Mouse (Mus musculus) kidney, adult 9 months (tissue): Measurements from ENCODE around the gene Ptprd.

Experiments used
- DNase-seq: peaks from one replicate; pipeline ENCODE4 v3.0.0; 2022

The Ptprd gene

DNA sequence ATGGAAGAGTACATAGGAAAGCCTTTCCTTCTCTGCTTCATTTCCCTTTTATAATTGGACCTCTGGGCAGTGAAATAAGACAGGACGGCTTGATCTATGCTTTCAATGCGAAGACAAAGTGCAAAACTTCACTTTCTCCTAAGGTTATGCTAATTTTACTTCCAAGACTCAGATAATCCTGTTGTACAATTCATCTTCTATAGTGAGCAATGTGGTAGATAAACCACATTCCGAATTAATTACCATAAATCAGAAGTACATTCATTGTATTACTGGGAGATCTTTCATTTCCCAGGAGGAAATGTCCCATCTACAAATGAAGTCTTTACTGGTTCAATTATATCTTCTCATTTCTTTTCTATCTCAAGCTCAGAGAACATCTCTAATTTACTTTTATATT is 1346.2 kb downstream of the Ptprd start:
- no peak for DNase-seq

DNA sequence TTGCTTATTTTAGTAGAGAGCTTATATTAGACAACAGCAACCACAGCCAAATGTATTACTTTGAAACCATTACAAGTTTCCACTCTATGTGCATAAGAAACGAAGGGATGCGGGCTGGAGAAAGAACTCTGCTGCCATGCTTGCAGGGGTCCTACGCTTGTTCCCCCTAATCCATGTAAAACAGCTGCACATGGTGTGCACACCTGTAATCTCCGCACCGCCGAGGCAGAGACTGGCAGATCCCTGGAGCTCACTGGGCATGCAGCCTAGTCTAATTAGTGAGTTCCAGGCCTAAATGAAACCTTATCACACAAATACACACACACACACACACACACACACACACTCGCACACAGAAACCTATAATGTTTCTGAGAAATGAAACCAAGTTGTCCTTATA is 1365.5 kb downstream of the Ptprd start:
- DNase-seq = no peak

DNA sequence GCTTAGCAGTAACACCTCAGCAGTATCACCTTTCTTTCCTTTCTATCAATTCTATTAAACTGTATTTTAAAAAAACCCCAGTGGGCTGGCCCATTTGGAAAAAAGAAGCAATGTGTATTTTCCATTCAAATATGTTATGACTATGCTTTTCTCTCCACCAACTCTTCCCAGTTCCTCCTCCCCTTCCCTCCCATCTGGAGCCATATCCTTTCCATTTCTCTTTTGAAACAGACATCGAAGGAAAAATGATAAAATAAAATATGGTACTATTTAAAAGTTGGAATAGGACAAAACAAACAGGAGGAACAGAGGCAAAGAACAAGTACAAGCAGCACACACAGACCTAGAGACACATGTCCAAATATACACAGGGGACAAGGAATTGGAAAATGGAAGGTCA is 1372.7 kb downstream of the Ptprd start:
- no peak for DNase-seq

DNA sequence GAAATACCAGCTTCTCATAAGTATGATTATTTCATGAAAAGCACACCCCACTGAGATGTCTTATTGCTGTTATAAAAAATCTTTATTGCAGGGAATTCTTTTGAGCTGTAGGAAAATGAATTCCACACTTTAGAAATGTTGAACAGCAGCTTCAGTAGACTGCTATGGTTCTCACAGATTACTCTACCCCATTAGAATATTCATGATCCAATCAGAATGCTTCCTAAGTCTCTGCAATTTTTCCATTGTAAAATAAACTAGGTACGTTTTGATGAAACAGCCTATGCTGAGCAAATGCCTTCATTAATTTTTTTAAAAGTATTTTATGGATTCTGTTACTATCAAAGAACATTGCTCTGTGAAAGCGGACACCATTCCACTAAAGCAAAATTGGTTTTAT is 1399.6 kb downstream of the Ptprd start:
- DNase-seq = no peak

DNA sequence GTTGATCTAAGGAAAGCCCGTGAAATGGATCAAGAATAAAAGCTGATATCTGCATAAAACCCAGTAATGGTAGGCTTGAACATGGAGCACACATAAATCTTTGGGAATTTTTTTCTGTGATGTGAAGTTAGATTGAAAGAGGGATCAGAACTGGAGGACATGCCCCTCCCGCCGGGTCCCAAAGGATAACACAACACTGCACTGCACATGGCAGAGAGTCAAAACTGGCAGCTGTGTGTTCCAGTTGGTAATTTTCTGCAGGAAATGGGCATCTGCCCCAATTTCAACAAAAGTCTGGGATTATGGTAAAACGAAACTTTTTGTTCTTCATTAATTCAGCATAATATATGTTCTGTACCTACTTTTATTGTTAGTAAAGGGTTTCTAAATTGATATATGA is 1409.1 kb downstream of the Ptprd start:
- no peak for DNase-seq

DNA sequence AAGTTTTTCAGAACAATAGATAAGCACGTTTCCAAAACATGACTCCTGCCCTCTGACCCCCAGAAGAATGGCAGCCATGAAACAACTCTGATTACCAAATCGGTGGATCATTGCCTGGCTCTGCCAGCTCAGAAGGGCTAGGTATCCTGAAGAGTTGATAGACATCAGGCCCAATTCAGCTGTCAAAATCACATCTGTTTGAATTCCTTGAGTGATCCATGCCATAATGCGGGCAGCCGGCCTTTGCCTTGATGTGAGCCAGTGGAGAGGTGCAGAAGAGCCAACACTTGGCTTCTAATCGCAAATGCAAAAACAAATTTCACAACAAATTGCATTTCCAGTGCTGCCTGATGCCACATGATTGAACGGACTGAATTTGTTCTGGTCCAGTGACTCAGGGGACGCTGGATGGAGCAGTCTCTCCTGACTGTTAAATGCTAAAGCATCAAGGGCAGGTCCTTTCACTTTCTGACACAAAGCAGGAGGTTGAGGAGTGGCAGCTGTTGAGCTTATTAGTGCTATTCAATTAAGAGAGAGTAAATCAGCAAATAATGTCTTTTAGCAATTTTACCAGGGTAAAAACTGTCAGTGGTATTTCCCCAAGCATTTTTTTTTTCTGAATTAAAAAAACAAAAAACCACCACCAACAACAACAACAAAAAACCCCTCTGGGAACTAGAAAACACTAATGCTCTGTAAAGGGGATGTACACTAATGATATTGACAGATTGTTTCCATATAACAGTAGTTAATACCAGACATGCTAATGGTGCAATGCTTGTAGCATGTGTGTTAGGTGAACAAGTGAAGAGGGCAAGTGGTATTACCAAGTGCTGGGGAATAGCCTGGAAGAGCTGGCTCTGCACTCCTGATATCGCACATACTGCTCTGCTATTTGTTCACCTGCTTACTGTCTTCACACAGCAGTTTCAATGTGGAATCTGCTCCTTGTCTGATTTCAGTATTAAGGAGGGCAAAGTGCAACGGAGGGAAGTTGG is 1413.5 kb downstream of the Ptprd start:
- peak; percentile 2 for DNase-seq

DNA sequence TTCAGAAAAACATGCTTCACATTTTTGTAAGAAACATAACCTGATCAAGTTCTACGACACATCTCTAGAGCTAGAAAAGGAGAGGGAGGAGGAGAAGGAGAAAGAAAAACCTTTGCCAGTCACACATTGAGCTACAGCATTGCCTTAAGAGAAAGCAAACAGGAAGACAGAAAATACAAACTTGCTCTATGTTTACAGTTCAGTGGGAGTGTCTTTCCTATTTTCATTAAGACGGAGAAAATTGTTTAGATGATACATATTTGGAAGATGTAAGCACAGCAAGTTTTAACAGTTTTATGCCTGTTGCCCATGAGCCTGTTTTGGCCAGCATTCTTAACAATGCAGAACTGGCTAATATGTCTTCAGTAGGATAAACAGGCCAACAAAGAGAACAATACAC is 1426.4 kb downstream of the Ptprd start:
- DNase-seq = no peak

DNA sequence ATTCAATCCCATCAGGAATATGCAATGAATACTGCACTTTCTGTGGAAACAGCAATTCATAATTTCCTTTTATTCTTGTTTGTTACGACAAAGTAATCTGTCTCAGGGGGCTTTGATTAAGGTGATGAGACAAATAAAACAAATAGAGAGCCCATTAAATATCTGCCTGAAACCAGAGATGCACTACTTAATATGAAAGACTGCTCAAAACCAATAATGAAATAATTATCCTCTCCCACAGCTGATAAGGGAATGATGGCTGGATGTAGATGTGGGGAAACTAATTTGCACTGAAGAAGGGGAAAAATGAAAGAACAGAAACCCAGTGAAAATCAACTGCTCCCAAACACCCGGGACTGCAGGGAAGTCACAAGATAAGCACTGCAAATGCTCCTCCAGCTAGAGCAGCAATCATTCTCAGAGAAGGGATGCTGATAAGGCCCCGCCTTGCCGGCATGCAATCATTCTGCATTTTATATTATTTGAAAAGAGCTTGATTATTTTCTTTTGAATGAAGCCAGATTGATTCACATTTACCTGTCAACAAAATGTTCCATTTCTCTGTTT is 1432.1 kb downstream of the Ptprd start:
- DNase-seq = no peak

DNA sequence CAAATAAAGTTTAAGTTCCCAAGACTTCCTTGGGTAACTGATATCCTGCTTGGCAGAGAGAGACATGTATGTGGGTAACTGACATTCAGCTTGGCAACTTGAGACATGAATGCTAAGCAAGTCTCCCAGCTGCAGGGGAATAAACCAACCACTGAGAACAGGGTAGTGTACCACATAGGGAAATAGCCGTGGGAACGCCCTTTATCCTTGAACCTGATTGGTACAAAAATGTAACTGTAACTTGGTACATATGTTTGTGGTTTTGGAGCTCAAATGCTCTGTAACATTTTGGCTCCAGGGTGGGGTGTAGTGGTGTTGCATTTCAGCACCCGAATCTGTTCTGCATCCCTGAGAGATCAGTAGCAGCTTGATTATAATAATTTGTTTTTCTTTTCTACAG is 1444.8 kb downstream of the Ptprd start:
- no peak for DNase-seq

DNA sequence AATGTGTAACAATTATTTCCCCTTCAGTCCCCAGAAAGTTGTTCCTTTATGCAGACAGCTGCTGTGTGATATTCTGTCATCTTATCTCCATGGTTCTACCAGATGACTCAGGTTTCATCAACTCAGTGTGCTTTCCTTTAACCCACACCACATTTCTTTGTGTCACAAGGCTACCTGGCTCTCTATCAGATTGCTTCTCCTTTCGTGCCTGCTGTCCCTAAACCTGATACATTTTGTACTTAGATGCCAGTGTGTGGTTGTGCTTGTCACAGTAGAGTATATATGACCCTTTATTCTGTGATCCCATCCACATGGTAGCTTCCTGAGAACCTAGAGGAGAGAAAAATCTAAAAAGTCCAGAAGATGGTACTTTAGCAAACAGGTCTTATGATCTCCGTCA is 1445.3 kb downstream of the Ptprd start:
- no peak for DNase-seq

DNA sequence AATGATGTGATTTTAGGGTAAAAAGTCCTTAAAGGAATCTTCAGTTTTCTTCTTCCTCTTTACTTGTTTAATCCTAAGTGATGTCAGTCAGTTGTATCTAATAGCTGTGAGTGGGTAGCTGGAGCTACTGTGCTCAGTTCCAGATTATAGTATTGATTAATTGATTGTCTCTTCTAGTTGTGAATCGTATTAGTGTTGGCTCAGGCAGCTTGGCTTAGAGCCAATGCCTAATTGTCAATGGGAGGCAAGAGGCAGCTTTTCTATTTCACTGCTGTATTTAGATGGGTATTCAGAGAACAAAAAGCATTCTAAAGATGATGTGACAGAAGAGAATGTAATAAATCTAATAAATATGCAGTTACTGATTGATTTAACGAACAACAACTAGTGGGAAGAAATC is 1461.1 kb downstream of the Ptprd start:
- DNase-seq = no peak

DNA sequence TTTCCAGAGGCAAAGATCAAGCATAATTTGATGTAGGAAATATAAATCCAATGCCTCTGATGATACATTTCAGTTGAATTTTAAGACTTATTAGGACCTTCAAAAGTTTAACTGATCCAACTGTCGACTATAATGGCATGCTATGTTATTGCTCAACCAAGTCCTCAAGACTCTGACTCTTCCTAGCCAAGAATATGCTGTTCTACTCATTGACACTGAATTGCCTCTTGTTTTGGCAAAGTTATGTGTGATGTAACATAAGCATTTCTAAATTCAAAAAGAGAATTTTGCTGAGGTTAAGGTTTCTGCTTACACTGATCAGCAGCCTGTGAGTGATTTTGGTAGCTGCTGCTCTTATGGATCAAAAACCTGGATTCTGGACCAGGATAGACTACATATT is 1475.9 kb downstream of the Ptprd start:
- no peak for DNase-seq

DNA sequence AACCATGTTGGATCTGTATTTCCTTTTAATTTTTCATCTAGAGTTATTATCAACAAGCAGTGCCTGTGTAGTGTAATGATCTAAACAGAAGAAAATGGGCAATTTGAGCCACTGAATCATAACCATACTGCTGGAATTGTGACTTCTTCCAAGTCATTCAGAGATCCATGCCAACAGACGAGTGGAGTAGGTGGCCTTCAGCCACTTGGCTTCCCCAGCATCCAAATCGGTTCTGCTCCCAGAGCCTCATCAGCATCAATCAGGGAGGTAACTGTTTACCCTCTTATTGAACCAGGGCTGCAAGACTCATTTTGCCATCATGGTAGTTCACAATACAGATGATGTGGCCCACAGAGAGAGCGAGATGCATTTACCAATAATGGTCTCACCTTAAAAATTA is 1536.0 kb downstream of the Ptprd start:
- DNase-seq = no peak

DNA sequence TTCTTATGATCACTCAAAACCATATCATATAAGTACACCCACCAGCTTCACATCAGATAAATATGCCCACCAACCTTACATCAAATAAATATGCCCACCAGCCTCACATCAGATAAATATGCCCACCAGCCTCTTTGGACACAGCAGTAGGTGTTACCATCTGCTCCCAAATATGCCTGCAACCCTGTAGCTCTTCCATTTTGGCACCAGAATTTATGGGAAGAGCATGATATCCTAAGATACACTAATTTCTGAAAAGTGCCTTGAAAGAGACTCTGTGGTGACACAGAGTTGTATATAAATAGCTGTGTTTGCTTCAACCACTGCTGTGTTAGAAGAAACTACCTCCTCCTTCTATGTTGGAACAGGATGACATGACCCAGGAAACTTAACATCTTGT is 1538.5 kb downstream of the Ptprd start:
- no peak for DNase-seq

DNA sequence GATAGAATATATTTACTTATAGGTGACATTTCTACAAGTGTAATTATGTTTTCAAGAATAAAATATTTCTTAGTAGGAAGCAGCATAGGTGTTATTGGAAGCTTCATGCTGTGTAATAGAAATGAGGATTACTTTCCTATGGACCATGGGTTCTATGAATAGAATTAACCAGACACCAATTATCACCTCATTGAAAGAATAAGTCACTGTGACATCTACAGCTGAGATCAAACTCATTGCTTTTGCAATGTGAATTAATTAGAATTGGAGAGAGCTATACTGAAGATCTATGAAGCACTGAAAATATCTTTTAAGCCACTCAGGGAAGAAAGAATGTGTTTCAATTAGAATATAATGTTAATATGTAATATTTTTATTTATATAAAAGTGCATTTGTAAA is 1539.1 kb downstream of the Ptprd start:
- DNase-seq = no peak

DNA sequence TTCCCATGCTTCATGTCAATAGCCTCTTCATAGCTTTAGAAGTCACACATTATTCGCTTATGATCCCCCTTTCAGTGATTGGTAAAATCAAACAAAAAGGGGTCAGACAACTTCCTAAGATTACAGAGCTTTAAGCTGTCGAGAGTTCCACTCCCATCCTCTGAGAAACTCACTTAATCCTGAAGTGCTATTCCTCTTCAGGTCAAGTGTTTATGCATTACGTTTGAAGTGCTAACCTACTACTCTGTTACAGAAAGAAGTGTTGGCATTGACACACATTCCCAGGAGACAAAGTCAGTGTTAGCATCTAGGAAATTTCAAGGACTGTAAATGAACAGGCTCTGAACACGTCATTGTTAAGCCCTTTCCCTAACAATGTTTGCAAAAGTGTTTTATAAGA is 1550.0 kb downstream of the Ptprd start:
- DNase-seq = no peak

DNA sequence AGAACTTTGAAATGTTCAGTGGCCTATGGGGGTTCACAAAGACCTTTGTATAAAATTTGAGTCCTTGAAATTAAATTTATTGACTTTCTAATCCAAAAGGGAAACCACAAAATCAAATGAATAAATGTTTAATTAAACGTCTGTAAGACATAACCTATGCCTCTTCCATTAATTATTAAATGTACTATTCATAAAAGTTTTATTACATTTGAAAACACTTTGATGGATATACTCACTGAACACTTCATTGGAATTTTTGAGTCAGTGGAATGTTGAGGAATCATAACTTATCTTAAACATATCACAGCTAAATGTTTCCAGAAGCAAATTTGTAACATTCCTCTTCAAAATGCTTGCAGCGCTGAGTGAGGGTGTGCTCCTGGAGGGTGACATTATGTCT is 1551.6 kb downstream of the Ptprd start:
- DNase-seq = no peak

DNA sequence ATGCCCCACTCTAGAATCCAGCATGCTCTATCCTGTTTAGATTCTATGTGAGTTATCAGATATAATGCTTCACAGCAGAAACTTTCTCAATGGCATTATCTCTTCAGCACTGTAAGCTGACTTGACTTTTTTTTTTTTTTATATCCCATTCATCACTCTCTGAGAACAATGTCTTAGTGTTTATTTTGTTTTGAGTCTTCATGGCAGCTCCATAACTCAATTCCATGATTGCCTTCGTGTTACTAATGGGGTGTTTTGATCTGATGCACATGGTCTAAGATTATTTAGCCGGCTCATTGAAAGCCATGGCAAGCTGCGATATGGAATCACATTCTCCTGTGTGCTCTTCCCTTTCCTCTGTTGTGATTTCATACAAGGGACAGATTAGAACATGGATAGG is 1555.0 kb downstream of the Ptprd start:
- DNase-seq = no peak

DNA sequence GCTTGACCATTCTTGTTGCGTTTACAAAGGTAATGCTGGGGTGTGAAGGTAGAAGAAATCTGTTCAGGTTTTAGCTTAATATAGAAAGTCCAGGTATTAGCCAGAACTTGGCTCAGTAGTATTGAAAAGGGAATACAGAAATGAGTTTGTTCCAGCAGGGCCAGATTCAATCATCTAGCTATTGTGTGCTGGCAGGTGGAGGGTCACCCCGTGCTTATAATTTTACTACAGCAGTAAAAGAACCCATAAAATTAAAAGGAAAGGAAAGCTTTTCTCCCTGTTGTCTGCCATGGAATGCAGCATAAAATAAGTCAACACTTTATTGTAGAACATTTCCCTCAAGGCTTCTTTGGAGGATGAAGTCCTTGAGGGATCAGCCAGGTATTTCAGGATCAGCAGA is 1558.8 kb downstream of the Ptprd start:
- no peak for DNase-seq

DNA sequence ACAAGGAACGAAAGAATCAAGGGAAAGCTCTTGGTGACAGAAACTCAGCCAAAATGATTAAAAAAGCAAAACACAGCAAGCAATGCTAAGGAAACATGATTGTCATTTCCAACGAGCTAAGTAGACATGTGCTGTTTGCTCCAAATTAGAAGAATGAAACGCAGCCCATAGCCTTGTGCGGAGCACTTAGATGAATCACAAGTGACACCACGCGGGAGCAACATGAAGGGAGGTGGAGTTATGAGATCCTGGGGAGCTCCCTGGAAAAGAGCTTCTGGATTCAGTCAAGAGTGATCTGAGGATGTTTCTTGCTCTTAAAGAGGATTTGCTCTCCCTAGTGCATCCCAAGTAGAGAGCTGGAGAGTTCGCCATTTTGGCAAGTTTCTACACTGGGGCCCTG is 1590.0 kb downstream of the Ptprd start:
- DNase-seq = no peak

DNA sequence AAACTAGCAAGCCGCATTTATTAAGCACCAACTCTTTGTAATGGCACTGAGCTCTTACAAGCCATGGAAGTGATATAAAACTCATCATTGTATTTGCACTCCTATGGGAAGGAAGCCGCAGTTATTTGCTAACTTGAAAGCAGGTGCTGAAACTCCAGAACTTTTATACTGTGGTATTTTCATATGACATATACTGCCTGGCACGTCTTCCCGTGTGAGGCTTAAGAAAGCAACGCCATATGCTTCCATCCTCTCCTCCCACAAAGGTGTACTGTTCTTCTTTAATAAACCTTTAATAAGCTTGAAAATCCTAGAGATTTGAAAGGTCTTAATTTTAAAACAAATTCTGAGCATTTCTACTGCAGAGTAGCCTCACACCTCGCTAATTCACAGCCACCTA is 1595.1 kb downstream of the Ptprd start:
- no peak for DNase-seq

DNA sequence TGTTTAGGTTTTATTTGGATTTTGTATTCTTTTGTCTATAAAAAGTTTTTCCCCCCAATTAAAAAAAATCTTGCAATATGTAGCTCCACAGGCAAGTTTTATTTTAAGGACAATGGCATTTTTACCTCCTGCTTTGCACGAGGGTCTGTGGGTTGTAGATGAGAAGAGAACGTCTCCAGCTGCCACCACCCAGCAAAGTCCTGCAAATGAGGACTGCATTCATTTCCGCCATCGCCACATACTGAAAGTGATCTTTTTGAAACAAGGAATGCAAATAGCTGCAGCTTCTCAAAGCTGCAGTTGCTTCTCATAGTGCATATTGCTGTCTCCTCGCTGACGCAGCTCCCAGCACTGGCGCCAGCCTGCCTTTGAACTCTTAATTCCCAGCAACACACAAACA is 1603.5 kb downstream of the Ptprd start:
- DNase-seq = no peak

DNA sequence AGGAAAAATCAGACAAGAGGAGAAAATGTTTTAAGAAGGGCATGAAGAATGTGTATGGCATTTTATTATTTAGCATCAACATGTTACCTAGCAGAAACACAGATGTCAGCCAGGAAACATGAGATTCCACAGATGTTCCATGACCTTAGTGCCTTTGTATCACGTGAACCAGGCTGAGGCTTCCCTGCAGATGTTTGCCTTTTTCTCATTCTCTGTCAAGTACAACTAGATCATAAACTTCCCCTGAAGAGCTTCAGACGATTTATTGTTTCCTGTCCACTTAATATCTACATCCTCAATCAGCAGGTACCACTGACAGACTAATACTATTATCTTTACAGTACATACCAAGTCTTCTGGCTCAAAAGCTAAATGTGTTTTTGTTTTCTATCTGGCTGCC is 1605.0 kb downstream of the Ptprd start:
- DNase-seq = no peak

DNA sequence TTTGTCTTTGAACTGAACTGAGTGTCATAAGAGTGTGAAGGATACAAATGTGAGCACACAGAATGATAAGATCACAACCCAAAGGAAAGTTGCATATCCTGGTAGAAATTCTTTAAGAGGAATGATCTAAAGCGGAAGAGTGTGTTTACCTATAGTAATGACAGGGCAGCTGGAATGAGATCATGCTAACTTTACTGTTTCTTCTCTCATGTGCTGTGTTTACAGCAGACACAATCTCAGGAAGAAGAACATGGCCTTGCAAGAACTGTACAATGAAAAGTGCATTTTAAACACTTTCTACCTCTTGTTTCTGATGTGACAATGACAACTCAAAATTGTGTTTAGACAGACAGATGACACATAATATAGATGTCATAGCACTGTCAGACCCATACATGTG is 1621.0 kb downstream of the Ptprd start:
- DNase-seq = no peak

DNA sequence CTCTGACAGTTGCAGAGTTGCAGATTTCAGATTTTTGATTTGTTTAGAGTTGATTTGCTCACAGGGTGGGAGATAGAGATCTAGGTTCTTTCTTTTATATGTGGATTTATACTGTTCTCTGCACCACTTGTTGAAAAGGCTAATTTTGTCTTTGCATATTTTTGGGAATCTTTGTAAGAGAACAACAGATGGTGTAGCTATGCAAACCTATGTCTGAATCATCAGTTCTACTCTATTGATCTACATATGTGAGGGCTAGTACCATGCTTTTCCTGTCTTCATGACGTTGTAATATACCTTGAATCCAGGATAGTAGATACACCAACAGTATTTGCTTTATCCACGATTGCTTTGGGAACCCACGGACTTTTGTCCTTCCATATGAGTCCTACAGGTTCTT is 1628.7 kb downstream of the Ptprd start:
- DNase-seq = no peak
